Mouse (Mus musculus) regulatory T cell (primary cell): ENCODE results near the gene Gm20388.
"Not testable (repeated sequence)": the region's sequence is repeated elsewhere in the genome, so short reads cannot be mapped to it uniquely, and the experiment has no call there.

ENCODE experiments used
- in situ Hi-C: fragments of 300-600 bp; cut with MboI, MseI; formaldehyde crosslinking; loops from one replicate; pipeline ENCODE4 v1.15.1; 2025; ENCODE audit warnings: high pct_unique_total_duplicates

Gm20388 gene

DNA sequence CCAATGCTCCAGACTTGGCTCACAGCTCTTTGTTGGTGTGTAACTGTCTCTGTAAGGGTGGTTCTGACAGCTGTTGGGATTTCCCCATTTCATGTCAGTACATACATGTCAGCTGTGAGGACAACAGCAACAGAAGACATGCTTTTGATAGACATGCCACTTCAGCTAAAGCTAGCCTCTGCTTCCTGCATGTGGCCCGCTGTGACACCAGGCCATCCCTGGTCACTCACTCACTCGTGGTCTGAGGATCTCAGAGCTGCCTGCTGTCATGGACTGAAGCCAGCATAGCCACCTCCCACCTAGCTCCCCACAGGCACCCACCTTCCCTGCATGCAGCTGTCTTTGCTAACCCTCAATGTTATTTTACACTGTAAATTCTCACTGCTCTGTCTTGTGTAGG, 1686.9 kb downstream of the Gm20388 start:
- in situ Hi-C loops, result not testable (repeated sequence)

GRCm38 (mm10) chr8:121598190-121598589, 1687.5 kb downstream of the Gm20388 start:
- in situ Hi-C loops, result no loop called here

DNA sequence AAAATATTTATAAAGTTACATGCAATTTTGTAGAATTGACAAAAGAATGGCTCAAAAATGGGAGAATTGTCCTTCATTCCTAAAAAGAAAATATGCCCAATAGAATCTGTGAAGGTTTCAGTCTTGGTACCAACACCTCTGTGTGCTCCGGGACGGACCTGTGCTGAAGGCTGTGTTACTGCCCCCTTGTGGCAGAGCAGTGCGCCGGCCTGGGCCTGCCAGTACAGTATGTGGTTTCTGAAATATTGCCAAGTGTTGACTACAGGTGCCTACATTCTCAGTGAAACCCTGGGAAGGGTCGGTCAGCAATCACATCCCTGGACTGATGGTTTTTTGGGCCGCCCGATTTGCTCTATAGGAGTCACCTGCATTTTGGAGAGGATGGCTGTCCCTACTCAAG, 1688.3 kb downstream of the Gm20388 start:
- in situ Hi-C loops, result no loop called here

GRCm38 (mm10) chr8:121599842-121600241, 1689.2 kb downstream of the Gm20388 start:
- in situ Hi-C loops, result no loop called here

DNA sequence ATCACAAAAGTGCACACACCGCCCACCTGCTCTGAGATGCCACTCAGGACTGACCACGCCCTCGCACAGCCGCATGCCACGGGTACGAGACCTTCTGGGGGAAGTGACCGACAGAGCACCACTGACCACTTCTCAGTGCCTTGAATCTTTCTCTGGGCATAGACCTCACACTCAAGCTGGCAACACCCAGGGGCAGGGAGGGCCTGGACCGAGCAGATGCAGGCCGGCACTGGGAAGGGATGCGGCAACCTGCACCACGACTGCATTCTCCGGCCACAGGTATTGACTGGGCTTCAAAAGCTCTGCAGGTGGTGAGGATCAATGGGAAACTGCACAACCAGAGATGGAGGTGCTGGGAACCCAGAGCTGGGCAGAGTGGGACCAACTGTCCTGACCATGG, 1691.8 kb downstream of the Gm20388 start:
- in situ Hi-C loops, result no loop called here

DNA sequence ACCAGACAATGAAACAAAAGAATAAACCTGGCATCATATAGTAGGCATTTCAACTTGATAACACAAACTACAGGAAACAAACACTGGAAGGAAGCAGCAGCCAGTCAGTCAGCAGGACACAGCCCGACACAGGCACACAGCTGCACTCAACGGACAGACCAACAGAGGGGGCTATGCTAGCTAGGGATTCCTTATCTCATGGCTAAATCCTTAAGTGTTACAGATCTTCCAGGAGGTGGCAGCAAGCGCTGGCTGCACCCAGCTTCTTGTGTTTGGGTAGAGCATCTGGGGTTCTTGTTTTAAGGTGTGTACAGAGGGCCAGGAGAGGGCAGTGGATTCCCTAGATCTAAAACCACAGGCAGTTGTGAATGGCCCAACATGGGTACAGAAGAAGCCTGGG, 1692.2 kb downstream of the Gm20388 start:
- in situ Hi-C loops, result no loop called here

- in situ Hi-C loops, result no loop called here
Measured at GRCm38 (mm10) chr8:121603801-121604200, 1693.2 kb downstream of the Gm20388 start.

GRCm38 (mm10) chr8:121607661-121608060, 1697.0 kb downstream of the Gm20388 start:
- in situ Hi-C loops, result no loop called here

GRCm38 (mm10) chr8:121609251-121609650, 1698.6 kb downstream of the Gm20388 start:
- in situ Hi-C loops, result no loop called here

GRCm38 (mm10) chr8:121609916-121610315, 1699.3 kb downstream of the Gm20388 start:
- in situ Hi-C loops, result no loop called here

- in situ Hi-C loops, result no loop called here
Measured at GRCm38 (mm10) chr8:121613419-121613818, 1702.8 kb downstream of the Gm20388 start.

- in situ Hi-C loops, result no loop called here
Measured at GRCm38 (mm10) chr8:121619401-121619995, 1708.9 kb downstream of the Gm20388 start.

- in situ Hi-C loops, result no loop called here
Measured at GRCm38 (mm10) chr8:121620801-121621516, 1710.3 kb downstream of the Gm20388 start.

GRCm38 (mm10) chr8:121621879-121622278, 1711.2 kb downstream of the Gm20388 start:
- in situ Hi-C loops, result no loop called here

GRCm38 (mm10) chr8:121623043-121623442, 1712.4 kb downstream of the Gm20388 start:
- in situ Hi-C loops, result no loop called here

- in situ Hi-C loops, result no loop called here
Measured at GRCm38 (mm10) chr8:121628681-121629080, 1718.0 kb downstream of the Gm20388 start.

DNA sequence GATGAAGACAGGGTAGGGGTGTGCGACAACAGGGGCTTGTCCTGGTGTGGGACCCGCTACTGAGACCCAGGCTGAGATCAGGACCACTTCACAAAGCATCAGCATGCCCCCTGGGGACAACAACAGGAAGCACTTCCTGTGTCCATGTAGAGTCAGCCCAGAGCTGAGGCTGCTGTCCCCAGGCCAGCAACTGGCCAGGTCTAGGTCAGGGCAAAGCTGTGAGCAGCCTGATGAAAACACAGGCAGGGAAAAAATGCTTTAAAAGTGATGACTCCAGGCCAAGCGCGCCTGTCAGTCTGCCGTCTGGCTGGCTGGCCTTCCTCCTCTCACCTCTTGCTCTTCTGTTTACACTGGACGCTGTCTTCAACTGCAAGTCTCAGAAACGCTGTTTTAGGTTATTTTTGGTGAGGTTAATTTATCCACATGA, 1721.0 kb downstream of the Gm20388 start:
- in situ Hi-C loops, result no loop called here

- in situ Hi-C loops, result no loop called here
Measured at GRCm38 (mm10) chr8:121632401-121632800, 1721.8 kb downstream of the Gm20388 start.

- in situ Hi-C loops, result no loop called here
Measured at GRCm38 (mm10) chr8:121635534-121635933, 1724.9 kb downstream of the Gm20388 start.

- in situ Hi-C loops, result no loop called here
Measured at GRCm38 (mm10) chr8:121636180-121636579, 1725.5 kb downstream of the Gm20388 start.

- in situ Hi-C loops, result no loop called here
Measured at GRCm38 (mm10) chr8:121642804-121643203, 1732.2 kb downstream of the Gm20388 start.

DNA sequence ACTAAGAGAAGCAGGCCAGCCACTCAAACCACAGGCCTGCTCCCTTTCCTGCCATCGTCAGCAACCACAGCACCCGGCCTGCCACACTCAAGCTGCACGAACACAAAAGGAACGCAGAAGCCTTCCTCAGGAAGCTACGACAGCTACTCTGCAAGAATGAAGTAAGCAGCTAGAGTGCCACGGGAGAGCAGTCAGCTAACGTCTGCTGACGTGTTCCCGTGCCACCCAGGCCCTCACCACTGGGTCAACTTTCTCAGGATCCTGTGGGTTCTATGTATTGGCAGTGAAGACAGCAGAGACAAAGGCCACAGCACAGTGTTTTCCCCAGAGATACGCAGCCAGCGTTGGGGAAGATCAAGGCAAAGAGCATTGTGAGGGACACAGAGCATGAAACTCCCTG, 1732.7 kb downstream of the Gm20388 start:
- in situ Hi-C loops, result no loop called here

DNA sequence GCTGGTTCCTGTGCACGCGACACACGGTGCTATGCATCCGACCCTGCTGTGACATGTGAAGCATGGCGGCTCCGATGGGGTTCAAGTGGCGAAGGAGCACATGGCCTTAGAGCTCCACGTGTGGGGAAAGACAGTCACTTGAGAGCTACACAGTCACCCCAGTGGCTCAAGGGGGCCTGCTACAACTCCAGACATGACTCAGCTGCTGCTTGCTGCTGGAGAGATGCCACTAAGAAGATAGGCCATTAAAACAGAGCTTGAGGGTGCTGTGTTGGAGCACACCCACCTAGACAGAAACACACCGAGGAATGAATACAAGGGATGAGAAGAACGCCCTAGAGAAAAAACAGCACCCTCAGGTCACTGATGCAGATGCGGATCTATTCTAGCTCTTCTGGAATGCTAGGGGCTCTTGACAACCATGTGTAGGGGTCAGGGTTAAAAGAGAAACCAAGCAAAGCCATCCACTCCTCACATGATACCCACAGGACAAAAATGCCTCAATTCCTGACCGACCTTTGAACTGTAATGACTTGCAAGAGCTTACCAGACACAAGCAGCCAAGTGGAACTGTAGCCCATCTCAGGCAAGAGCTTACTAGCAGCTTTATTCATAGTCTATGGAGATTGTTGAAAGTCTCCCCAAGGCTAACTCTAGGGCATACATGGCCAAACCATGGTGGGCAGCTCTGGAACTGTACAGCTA, 1737.0 kb downstream of the Gm20388 start:
- in situ Hi-C loops, result no loop called here
